Mouse (Mus musculus): ENCODE measurements around the gene Slc26a5.

DNA sequence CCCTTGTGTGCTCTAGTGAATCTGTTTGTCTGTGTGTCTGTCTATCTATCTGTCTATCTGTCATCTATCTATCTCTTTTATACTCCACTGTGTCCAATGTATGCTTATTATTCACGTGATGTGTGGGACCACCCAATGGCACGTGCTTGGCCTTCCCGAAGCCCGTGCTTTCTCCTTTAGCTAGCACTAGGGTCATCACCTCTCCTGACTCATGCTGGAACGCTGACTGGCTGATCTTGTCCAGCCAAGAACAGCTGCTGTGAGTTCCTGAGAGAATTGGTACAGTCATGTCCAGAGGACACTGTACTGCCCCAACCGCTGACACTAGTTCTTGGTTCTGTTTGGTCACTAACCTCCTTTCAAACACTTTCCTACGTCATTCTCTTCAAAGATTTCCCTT is 6.8 kb downstream of the Slc26a5 start:
- TF ChIP-seq CTCF (IDR thresholded peaks at IDR 0.05; ENCODE audit: borderline replicate concordance, insufficient read depth, low read depth, low read length) (no peak), POLR2A (IDR thresholded peaks at IDR 0.05; ENCODE audit: borderline replicate concordance, insufficient read depth, low read length) (no peak)
